Mouse (Mus musculus) lung, postnatal 0 days (tissue): Measurements from ENCODE around the gene Mroh7. TPM values are rescaled to one million over a fixed set of nuclear protein-coding genes. Genes with fewer than 3 reads are reported as not detected.
A peak's percentile ranks its signal among the peaks of the same experiment; 100 is the strongest.
"Not testable (repeated sequence)": the region's sequence is repeated elsewhere in the genome, so short reads cannot be mapped to it uniquely, and the experiment has no call there.

Source experiments
- ATAC-seq: fragments of 200-750 bp; cut with Nextera tagmentation; 2 replicates; pipeline ENCODE4 v1.8.0; 2017; ENCODE audit warnings: moderate library complexity
- DNase-seq: peaks from one replicate; pipeline ENCODE4 v3.0.0-alpha.2; 2016; ENCODE audit warnings: low spot score
- H3K27ac ChIP-seq: fragments of 300-500 bp; sonication (generic); 2 replicates; pipeline ENCODE4 v1.5.1; 2014; ENCODE audit warnings: antibody characterized with exemption, mild to moderate bottlenecking, low read length, mixed read lengths
- H3K27me3 ChIP-seq: fragments of 300-500 bp; sonication (generic); replicated peaks from 2 replicates; pipeline ENCODE4 v1.6.1; 2014; ENCODE audit warnings: low read length, mixed read lengths; ENCODE audit not compliant: insufficient read depth
- H3K36me3 ChIP-seq: fragments of 300-500 bp; sonication (generic); 2 replicates; pipeline ENCODE4 v1.6.1; 2014; ENCODE audit warnings: low read length, mixed read lengths; ENCODE audit not compliant: insufficient read depth
- H3K4me1 ChIP-seq: fragments of 300-500 bp; sonication (generic); 2 replicates; pipeline ENCODE4 v1.6.1; 2014; ENCODE audit warnings: antibody characterized with exemption, low read depth, low read length, mixed read lengths; ENCODE audit not compliant: insufficient read depth
- H3K4me2 ChIP-seq: fragments of 300-500 bp; sonication (generic); replicated peaks from 2 replicates; pipeline ENCODE4 v1.6.1; 2014; ENCODE audit warnings: low read depth, mild to moderate bottlenecking, low read length, moderate library complexity, mixed read lengths
- H3K4me3 ChIP-seq: fragments of 300-500 bp; sonication (generic); 2 replicates; pipeline ENCODE4 v1.5.1; 2014; ENCODE audit warnings: low read depth, low read length
- H3K9ac ChIP-seq: fragments of 300-500 bp; sonication (generic); replicated peaks from 2 replicates; pipeline ENCODE4 v1.6.1; 2014; ENCODE audit warnings: low read depth, mild to moderate bottlenecking
- H3K9me3 ChIP-seq: fragments of 300-500 bp; sonication (generic); 2 replicates; pipeline ENCODE4 v1.6.1; 2016; ENCODE audit warnings: low read length, mixed read lengths
- CTCF ChIP-seq: IDR thresholded peaks from 2 replicates; pipeline ENCODE4 v1.5.1; 2016; ENCODE audit warnings: antibody characterized with exemption, mild to moderate bottlenecking
- EP300 ChIP-seq: IDR thresholded peaks from 2 replicates; pipeline ENCODE4 v1.6.1; 2016; ENCODE audit warnings: antibody characterized with exemption, mild to moderate bottlenecking, control low read depth
- WGBS: fragments of 180-500 bp; shearing (Covaris S2); extraction: QIAGEN DNeasy Blood & Tissue Kit; methylation state at CpG from one replicate; pipeline ENCODE4 v1.1.7; 2014; 5-methylcytosine and 5-hydroxymethylcytosine counted together
- polyA plus RNA-seq: library from polyadenylated mRNA; unstranded; fragments of >200 nt; fragmentation: Nextera tagmentation; extraction: Ambion mirVana; gene quantifications from 2 replicates; pipeline ENCODE4 v1.2.1, GENCODE M21; 2015

Gene Mroh7
- polyA plus RNA-seq, 1 experiment from 2014 or later = 0.43 TPM

DNA sequence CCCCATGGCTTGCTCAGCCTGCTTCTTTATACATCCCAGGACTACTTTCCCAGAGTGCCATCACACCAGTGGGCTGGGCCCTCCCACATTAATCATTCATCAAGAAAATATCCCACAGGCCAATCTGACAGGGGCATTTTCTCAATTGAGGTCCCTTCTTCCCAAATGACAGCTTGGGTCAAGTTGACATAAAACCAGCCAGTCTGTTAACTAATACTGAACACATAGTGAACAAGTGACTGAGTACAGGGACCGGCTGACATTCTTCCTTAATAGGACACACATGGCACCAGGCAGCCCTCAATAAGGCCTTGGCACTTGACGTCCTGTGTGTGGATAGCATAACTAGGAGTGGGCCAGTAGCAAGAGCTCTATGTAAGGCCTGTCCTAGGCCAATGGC lies 38.6 kb upstream of the Mroh7 start:
- TF ChIP-seq EP300 (no peak), CTCF (no peak)
- Histone ChIP-seq H3K4me1 (no peaks in the 10 kb centered on the region), H3K36me3 (no peaks in the 10 kb centered on the region), H3K27ac (no peak overlapping the region), H3K4me3 (no peak overlapping the region), H3K9me3 (no peaks in the 10 kb centered on the region), H3K4me2 (no peak overlapping the region), H3K9ac (no peak overlapping the region), H3K27me3 (no peaks in the 10 kb centered on the region)
- ATAC-seq (no peak), DNase-seq (no peak)
- WGBS = 63% methylated on average over 2 of the region's 2 CpGs

DNA sequence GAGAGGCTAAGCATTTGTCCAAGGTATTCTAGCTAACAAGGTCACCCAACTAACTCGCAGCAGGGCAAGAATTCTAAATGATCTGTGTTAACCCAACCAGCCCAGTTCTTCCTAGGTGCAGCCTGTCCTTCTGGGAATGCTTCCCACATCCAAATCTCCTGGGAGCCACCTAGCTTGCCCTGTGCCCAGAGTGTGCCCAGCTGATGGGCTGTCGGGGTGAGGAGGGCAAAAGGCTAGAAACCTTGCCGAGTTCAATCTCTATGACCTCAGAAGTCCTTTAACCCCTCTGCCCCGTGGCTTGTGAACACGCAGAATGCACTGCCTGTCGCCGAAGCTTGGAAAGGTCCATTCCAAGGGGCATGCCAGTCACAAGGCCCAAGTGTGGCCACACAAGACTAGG lies 33.4 kb upstream of the Mroh7 start:
- DNase-seq (no peak), ATAC-seq (no peak)
- no peak overlapping the region for H3K4me2 ChIP-seq
- no peaks in the 10 kb centered on the region for H3K27me3 ChIP-seq
- H3K27ac ChIP-seq = no peak overlapping the region
- H3K36me3 ChIP-seq = no peaks in the 10 kb centered on the region
- WGBS = 74% methylated on average over 7 of the region's 7 CpGs
- H3K9ac ChIP-seq = no peak overlapping the region
- H3K4me3 ChIP-seq = no peak overlapping the region
- H3K9me3 ChIP-seq = no peaks in the 10 kb centered on the region
- H3K4me1 ChIP-seq = no peaks in the 10 kb centered on the region
- no peak for TF ChIP-seq CTCF
- no peak for TF ChIP-seq EP300

DNA sequence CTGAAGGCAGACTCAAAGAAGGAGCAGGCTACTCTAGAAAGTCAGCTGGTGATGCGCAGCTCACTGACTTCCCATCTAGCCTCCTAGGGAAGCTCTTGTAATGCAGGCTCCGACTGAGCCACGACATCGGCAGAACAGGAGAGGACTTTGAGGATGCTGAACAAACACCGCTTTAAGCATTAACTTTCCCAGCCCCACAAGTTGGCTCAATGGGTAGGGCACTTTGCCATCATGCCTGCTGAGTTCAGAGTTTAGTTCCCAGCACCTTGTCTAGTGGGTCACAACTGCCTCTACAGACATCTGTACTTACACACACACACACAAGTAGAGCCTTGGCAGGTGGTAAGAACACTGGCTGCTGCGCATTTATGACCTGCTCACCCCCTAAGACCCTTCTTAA lies 21.0 kb upstream of the Mroh7 start:
- Histone ChIP-seq H3K9me3 (no peaks in the 10 kb centered on the region), H3K4me2 (no peak overlapping the region), H3K27ac (no peak overlapping the region), H3K9ac (no peak overlapping the region), H3K4me3 (no peak overlapping the region), H3K36me3 (no peaks in the 10 kb centered on the region), H3K4me1 (no peaks in the 10 kb centered on the region), H3K27me3 (no peaks in the 10 kb centered on the region)
- DNase-seq (no peak), ATAC-seq (no peak)
- 69% methylated on average over 6 of the region's 6 CpGs for WGBS
- TF ChIP-seq CTCF = no peak

DNA sequence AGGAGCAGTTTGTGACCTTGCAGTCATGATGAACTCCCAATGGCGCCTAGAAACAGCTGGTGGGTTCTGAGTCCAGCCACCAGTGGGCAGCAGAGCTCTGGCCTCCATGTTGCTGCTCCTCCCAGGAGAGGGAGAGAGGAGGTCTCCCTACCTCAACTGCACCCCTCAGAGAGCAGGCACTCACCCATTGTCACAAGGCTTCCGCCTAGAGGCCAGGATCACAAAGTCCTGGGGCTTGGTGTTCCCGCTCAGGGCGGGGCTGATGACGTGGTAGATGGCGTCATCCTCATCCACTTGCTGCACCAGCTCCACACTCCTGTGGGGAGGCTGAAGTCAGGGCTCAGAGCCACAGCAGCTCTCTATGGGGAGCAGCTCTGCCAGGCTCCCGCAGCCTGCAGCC lies 19.0 kb upstream of the Mroh7 start:
- Histone ChIP-seq H3K9me3 (no peaks in the 10 kb centered on the region), H3K27ac (no peak overlapping the region), H3K4me3 (no peak overlapping the region)

DNA sequence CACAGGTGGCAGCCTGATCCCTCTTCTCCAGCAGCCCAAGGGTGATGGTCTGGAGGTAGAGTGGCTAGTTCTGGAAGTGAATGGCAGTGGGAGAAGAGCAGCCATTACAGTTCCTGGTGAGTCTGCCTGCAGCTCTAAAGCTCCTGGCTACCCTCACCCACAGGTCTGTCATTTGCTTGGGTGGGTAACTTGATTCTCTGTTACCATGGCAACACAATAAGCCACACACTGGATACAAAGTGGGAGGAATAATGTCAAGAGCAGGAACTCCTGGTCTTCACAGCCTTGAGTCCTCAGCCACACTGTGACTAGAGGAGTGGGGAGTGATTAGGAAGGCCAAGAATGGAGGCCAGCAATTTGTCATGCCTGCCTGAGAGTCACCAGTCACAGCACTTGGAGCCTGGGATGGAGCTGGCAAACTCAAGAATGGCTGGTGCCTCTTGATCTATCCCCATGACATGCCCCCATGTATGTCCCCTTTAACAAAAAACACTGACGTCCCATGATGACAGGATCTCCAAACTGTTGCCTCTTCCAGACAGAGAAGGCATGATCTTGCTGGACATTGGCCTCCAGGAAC lies 16.4 kb upstream of the Mroh7 start:
- no peaks in the 10 kb centered on the region for H3K9me3 ChIP-seq
- no peak for DNase-seq
- no peak overlapping the region for H3K4me2 ChIP-seq
- H3K27ac ChIP-seq = no peak overlapping the region
- ATAC-seq = no peak
- no peaks in the 10 kb centered on the region for H3K36me3 ChIP-seq
- H3K9ac ChIP-seq = no peak overlapping the region
- no peaks in the 10 kb centered on the region for H3K4me1 ChIP-seq
- no peak overlapping the region for H3K4me3 ChIP-seq
- no peaks in the 10 kb centered on the region for H3K27me3 ChIP-seq
- 61% methylated on average over 1 of the region's 1 CpGs for WGBS
- TF ChIP-seq CTCF (no peak), EP300 (no peak)

More for the DNA sequence above, 19.0 kb upstream of the Mroh7 start:
- Histone ChIP-seq H3K4me2 (peak overlapping the region; percentile 25; the same call in 1 of the 2 replicates), H3K27me3 (no peaks in the 10 kb centered on the region), H3K9ac (no peak overlapping the region), H3K36me3 (no peaks in the 10 kb centered on the region), H3K4me1 (no peaks in the 10 kb centered on the region)
- ATAC-seq (peak; percentile 94), DNase-seq (peak; percentile 88)
- 8% methylated on average over 7 of the region's 7 CpGs for WGBS
- TF ChIP-seq CTCF (peak; percentile 95), EP300 (peak; percentile 98)

DNA sequence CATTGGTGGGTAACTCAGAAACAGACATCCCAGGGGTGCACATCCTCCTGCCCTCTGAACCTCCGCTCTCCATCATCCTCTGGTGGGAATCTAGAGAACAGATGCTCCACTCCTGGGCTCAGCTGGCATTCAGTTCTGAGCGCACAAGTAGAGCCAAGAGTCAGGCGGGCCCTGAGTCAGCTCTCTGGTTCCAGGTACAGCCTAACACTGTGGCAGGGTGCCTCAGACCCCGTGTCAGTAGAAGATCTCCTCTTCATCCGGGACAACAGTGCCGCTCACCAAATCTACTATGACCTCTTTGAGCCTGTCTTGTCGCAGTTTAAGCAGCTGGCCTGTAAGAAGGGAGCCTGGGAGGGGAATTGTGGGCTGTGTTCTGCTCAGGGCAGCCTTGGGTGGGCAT lies 15.1 kb upstream of the Mroh7 start:
- H3K36me3 ChIP-seq = no peaks in the 10 kb centered on the region
- H3K4me1 ChIP-seq = no peaks in the 10 kb centered on the region
- WGBS = 69% methylated on average over 7 of the region's 7 CpGs
- TF ChIP-seq CTCF = no peak
- no peak for TF ChIP-seq EP300
- no peaks in the 10 kb centered on the region for H3K27me3 ChIP-seq
- H3K9ac ChIP-seq = no peak overlapping the region
- DNase-seq (no peak), ATAC-seq (no peak)
- no peaks in the 10 kb centered on the region for H3K9me3 ChIP-seq
- H3K4me2 ChIP-seq = no peak overlapping the region
- no peak overlapping the region for H3K27ac ChIP-seq
- H3K4me3 ChIP-seq = no peak overlapping the region

DNA sequence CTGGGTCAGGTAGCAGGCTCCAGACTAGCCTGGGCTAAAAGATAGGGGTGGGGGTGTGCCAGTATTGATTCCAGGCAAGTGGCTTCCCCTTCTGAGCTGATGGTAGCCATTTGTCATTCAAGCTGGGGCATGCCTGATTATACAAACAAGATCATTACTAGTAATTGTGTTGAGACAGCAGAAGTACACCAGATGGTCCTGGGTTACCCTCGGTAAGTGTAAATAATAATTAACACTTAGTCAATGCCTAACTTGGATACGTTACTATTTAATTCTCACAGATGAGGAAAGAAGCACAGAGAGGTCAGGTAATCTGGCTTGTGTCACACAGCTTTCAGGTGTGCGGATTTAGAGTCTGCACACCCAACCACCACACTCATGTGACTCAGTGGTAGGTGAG lies 7.2 kb upstream of the Mroh7 start:
- DNase-seq (no peak), ATAC-seq (no peak)

DNA sequence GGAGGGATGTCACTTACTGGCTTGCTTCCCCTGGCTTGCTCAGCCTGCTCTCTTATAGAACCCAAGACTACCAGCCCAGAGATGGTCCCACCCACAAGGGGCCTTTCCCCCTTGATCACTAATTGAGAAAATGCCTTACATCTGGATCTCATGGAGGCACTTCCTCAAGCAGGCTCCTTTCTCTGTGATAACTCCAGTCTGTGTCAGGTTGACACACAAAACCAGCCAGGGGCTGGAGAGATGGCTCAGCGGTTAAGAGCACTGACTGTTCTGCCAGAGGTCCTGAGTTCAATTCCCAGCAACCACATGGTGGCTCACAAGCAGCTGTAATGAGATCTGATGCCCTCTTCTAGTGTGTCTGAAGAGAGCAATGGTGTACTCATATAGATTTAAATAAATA lies 6.2 kb upstream of the Mroh7 start:
- 76% methylated on average over 1 of the region's 1 CpGs for WGBS
- H3K4me3 ChIP-seq, H3K27ac ChIP-seq, H3K4me2 ChIP-seq, H3K4me1 ChIP-seq, H3K27me3 ChIP-seq, ATAC-seq, H3K9ac ChIP-seq, H3K9me3 ChIP-seq, DNase-seq, H3K36me3 ChIP-seq: not testable (repeated sequence)

More for the DNA sequence above, 7.2 kb upstream of the Mroh7 start:
- no peak overlapping the region for H3K4me3 ChIP-seq
- 64% methylated on average over 3 of the region's 3 CpGs for WGBS
- no peaks in the 10 kb centered on the region for H3K4me1 ChIP-seq
- H3K9me3 ChIP-seq = no peaks in the 10 kb centered on the region
- no peak overlapping the region for H3K27ac ChIP-seq
- H3K27me3 ChIP-seq = no peaks in the 10 kb centered on the region
- H3K4me2 ChIP-seq = no peak overlapping the region
- TF ChIP-seq CTCF = no peak
- no peak for TF ChIP-seq EP300
- H3K9ac ChIP-seq = no peak overlapping the region
- H3K36me3 ChIP-seq = no peaks in the 10 kb centered on the region
